Mouse (Mus musculus): ENCODE results near the gene Tm9sf4. TPM values are rescaled to one million over a fixed set of nuclear protein-coding genes. Genes with fewer than 3 reads are reported as not detected.
A peak's percentile ranks its signal among the peaks of the same experiment; 100 is the strongest.

Gene Tm9sf4
- polyA plus RNA-seq, 1 experiment from 2014 or later = 65.4 TPM

GRCm38 (mm10) chr2:153151026-153151425 is 10.1 kb upstream of the Tm9sf4 start:
- Histone ChIP-seq H3K27me3 (ENCODE audit: control insufficient read depth, insufficient read depth, low read length) (no peaks in the 10 kb centered on the region), H3K27ac (ENCODE audit: low read length) (no peak overlapping the region), H3K4me2 (ENCODE audit: low read depth, low read length) (no peak overlapping the region), H3K4me1 (ENCODE audit: control insufficient read depth, insufficient read depth, low read length) (no peaks in the 10 kb centered on the region), H3K9me3 (replicated peaks; ENCODE audit: control insufficient read depth, low read length) (no peaks in the 10 kb centered on the region), H3K36me3 (ENCODE audit: control insufficient read depth, insufficient read depth) (no peaks in the 10 kb centered on the region), H3K4me3 (ENCODE audit: low read length) (no peak overlapping the region), H3K9ac (ENCODE audit: low read length) (no peak overlapping the region)
- WGBS = 37% methylated on average over 7 of the region's 7 CpGs
- ATAC-seq (replicated peaks; ENCODE audit: extremely low read depth, insufficient read depth, low FRiP score) = no peak

DNA sequence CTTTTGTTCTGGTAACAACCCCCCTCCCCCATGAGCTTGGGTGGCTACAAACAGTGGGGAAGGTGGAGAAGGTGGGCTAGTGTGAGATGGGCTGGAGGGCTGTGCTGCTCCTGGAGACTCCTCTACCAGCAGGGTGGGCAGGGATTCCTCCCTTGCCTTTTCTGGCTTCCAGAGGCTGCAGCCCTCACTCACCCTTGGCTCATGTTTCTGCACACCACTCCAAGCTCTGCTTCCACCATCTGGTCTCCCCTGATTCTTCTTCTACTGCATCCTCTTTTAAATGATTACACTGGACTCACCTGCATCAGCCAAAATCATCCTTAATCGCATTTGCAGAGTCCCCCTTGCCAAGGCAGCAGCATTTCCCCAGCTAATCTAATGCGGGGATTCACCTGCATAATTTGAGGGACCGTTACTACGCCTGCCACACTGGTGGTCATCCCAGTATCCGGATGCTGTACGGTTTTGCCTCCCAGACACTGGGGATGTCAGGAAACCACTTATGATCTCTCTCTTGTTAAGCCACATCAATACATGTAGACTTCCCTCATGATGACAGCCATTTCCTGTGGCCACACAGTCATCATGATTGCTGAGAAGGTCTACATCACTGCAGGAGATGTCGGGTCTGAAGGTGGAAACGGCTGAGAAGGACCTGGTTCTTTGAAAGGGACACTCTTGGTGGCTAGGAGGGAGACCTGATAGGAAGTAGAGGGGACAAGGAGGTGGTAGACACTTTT is 9.0 kb upstream of the Tm9sf4 start:
- no peaks in the 10 kb centered on the region for H3K4me1 ChIP-seq (ENCODE audit: control insufficient read depth, insufficient read depth, low read length)
- H3K9me3 ChIP-seq (replicated peaks; ENCODE audit: control insufficient read depth, low read length) = no peaks in the 10 kb centered on the region
- whole genome bisulfite sequencing = 58% methylated on average over 8 of the region's 8 CpGs
- no peak for ATAC-seq (replicated peaks; ENCODE audit: extremely low read depth, insufficient read depth, low FRiP score)
- H3K27me3 ChIP-seq (ENCODE audit: control insufficient read depth, insufficient read depth, low read length) = no peaks in the 10 kb centered on the region
- H3K4me2 ChIP-seq (ENCODE audit: low read depth, low read length) = no peak overlapping the region
- no peak overlapping the region for H3K4me3 ChIP-seq (ENCODE audit: low read length)
- H3K36me3 ChIP-seq (ENCODE audit: control insufficient read depth, insufficient read depth) = no peaks in the 10 kb centered on the region
- no peak overlapping the region for H3K27ac ChIP-seq (ENCODE audit: low read length)
- no peak overlapping the region for H3K9ac ChIP-seq (ENCODE audit: low read length)

DNA sequence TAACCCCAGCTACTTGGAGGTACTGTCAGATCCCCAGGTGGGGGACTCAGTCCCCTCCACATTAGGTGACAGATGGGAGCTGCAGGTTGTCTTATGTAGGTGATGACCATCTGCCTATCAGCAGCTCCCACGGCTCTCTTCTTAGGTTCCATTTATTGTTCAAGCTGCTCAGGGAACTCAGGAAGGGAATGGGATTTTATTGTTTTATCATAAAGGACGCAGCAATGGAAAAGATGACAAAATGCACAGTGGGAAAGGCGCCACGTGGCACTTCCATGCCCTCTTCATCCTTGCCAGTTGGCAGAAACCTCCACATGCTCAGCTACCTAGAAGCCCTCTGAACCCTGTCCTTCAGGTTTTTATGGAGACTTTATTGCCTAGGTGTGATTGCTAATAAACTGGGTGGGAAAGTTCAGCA is 8.1 kb upstream of the Tm9sf4 start:
- H3K9me3 ChIP-seq (replicated peaks; ENCODE audit: control insufficient read depth, low read length) = 0 out of 2 replicates have a peak, but pooled peaks cover 2% of the 10 kb centered on the region
- WGBS = 65% methylated on average over 4 of the region's 4 CpGs
- no peak overlapping the region for H3K27ac ChIP-seq (ENCODE audit: low read length)
- no peaks in the 10 kb centered on the region for H3K4me1 ChIP-seq (ENCODE audit: control insufficient read depth, insufficient read depth, low read length)
- H3K27me3 ChIP-seq (ENCODE audit: control insufficient read depth, insufficient read depth, low read length) = no peaks in the 10 kb centered on the region
- no peaks in the 10 kb centered on the region for H3K36me3 ChIP-seq (ENCODE audit: control insufficient read depth, insufficient read depth)
- H3K4me3 ChIP-seq (ENCODE audit: low read length) = no peak overlapping the region
- H3K4me2 ChIP-seq (ENCODE audit: low read depth, low read length) = no peak overlapping the region
- H3K9ac ChIP-seq (ENCODE audit: low read length) = no peak overlapping the region
- no peak for ATAC-seq (replicated peaks; ENCODE audit: extremely low read depth, insufficient read depth, low FRiP score)

DNA sequence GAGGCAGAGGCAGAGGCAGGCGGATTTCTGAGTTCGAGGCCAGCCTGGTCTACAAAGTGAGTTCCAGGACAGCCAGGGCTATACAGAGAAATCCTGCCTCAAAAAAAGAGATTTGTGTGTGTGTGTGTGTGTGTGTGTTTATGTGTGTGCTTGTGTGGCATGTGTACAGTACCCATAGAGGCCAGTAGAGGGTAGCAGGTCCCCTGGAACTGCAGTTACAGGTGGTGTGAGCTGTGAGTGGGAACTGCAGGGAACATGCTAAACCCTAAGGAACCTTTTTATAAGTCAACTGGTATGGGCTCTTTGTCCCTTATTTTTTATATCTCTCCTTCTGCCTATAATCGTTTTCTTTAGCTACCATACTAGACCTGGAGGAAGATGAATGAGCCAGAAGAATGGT is 3.8 kb upstream of the Tm9sf4 start:
- Histone ChIP-seq H3K27me3 (ENCODE audit: control insufficient read depth, insufficient read depth, low read length) (no peaks in the 10 kb centered on the region), H3K27ac (ENCODE audit: low read length) (no peak overlapping the region), H3K36me3 (ENCODE audit: control insufficient read depth, insufficient read depth) (no peaks in the 10 kb centered on the region), H3K4me1 (ENCODE audit: control insufficient read depth, insufficient read depth, low read length) (peaks cover 4% of the 10 kb centered on the region), H3K4me3 (ENCODE audit: low read length) (no peak overlapping the region), H3K4me2 (ENCODE audit: low read depth, low read length) (no peak overlapping the region), H3K9ac (ENCODE audit: low read length) (no peak overlapping the region), H3K9me3 (replicated peaks; ENCODE audit: control insufficient read depth, low read length) (0 out of 2 replicates have a peak, but pooled peaks cover 2% of the 10 kb centered on the region)
- WGBS = 71% methylated on average over 1 of the region's 3 CpGs
- ATAC-seq (replicated peaks; ENCODE audit: extremely low read depth, insufficient read depth, low FRiP score) = no peak

- Histone ChIP-seq H3K27ac (ENCODE audit: low read length) (no peak overlapping the region), H3K4me1 (ENCODE audit: control insufficient read depth, insufficient read depth, low read length) (peaks cover 7% of the 10 kb centered on the region), H3K36me3 (ENCODE audit: control insufficient read depth, insufficient read depth) (no peaks in the 10 kb centered on the region), H3K9me3 (replicated peaks; ENCODE audit: control insufficient read depth, low read length) (0 out of 2 replicates have a peak, but pooled peaks cover 2% of the 10 kb centered on the region), H3K4me3 (ENCODE audit: low read length) (no peak overlapping the region), H3K27me3 (ENCODE audit: control insufficient read depth, insufficient read depth, low read length) (no peaks in the 10 kb centered on the region), H3K4me2 (ENCODE audit: low read depth, low read length) (no peak overlapping the region), H3K9ac (ENCODE audit: low read length) (no peak overlapping the region)
- ATAC-seq (replicated peaks; ENCODE audit: extremely low read depth, insufficient read depth, low FRiP score) = no peak
- 78% methylated on average over 5 of the region's 5 CpGs for WGBS
These were observed 970 bp upstream of the Tm9sf4 start for GRCm38 (mm10) chr2:153160133-153160532.

- peak; percentile 20; the same call in 1 of the 2 replicates for ATAC-seq (replicated peaks; ENCODE audit: extremely low read depth, insufficient read depth, low FRiP score)
- 0% methylated on average over 16 of the region's 16 CpGs for WGBS
- H3K4me1 ChIP-seq (ENCODE audit: control insufficient read depth, insufficient read depth, low read length) = peaks cover 7% of the 10 kb centered on the region
- H3K27ac ChIP-seq (ENCODE audit: low read length) = peak overlapping the region; percentile 89
- 0 out of 2 replicates have a peak, but pooled peaks cover 2% of the 10 kb centered on the region for H3K9me3 ChIP-seq (replicated peaks; ENCODE audit: control insufficient read depth, low read length)
- H3K4me3 ChIP-seq (ENCODE audit: low read length) = peak overlapping the region; percentile 100
- H3K4me2 ChIP-seq (ENCODE audit: low read depth, low read length) = peak overlapping the region; percentile 98
- peak overlapping the region; percentile 99 for H3K9ac ChIP-seq (ENCODE audit: low read length)
- 0 out of 2 replicates have a peak, but pooled peaks cover 2% of the 10 kb centered on the region for H3K36me3 ChIP-seq (ENCODE audit: control insufficient read depth, insufficient read depth)
- no peaks in the 10 kb centered on the region for H3K27me3 ChIP-seq (ENCODE audit: control insufficient read depth, insufficient read depth, low read length)
These were observed 579 bp downstream of the Tm9sf4 start for GRCm38 (mm10) chr2:153161684-153162080.

DNA sequence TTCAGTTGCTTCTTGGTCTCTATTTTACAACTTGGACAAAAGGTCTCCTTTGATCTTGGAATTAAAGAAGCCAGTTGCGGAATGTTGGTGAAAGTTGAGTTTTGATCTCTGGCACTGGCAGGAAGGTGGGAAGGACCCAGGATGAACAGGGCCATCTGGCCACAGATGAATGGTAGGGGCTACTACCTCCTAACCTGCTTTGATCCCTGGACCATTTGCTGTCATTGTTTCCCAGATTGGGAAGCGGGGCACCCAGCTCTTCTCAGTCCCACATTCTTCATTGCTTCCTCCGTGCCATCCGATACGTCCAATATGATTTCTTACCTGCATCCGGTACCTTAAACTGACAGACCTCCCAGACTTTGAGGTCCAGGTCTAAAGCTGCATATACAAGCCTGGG is 6.0 kb downstream of the Tm9sf4 start:
- Histone ChIP-seq H3K27ac (ENCODE audit: low read length) (no peak overlapping the region), H3K9ac (ENCODE audit: low read length) (no peak overlapping the region), H3K36me3 (ENCODE audit: control insufficient read depth, insufficient read depth) (0 out of 2 replicates have a peak, but pooled peaks cover 2% of the 10 kb centered on the region), H3K4me3 (ENCODE audit: low read length) (no peak overlapping the region), H3K4me2 (ENCODE audit: low read depth, low read length) (no peak overlapping the region), H3K4me1 (ENCODE audit: control insufficient read depth, insufficient read depth, low read length) (peaks cover 11% of the 10 kb centered on the region), H3K9me3 (replicated peaks; ENCODE audit: control insufficient read depth, low read length) (no peaks in the 10 kb centered on the region), H3K27me3 (ENCODE audit: control insufficient read depth, insufficient read depth, low read length) (no peaks in the 10 kb centered on the region)
- 78% methylated on average over 6 of the region's 6 CpGs for WGBS
- no peak for ATAC-seq (replicated peaks; ENCODE audit: extremely low read depth, insufficient read depth, low FRiP score)

GRCm38 (mm10) chr2:153168134-153168820 is 7.2 kb downstream of the Tm9sf4 start:
- WGBS = 33% methylated on average over 2 of the region's 2 CpGs

More at GRCm38 (mm10) chr2:153168134-153168820, 7.2 kb downstream of the Tm9sf4 start:
- Histone ChIP-seq H3K9ac (ENCODE audit: low read length) (no peak overlapping the region), H3K27ac (ENCODE audit: low read length) (0 out of 2 replicates have a peak overlapping the region, but pooled peaks have one; percentile 36), H3K4me3 (ENCODE audit: low read length) (no peak overlapping the region), H3K4me2 (ENCODE audit: low read depth, low read length) (no peak overlapping the region), H3K27me3 (ENCODE audit: control insufficient read depth, insufficient read depth, low read length) (no peaks in the 10 kb centered on the region), H3K4me1 (ENCODE audit: control insufficient read depth, insufficient read depth, low read length) (peaks cover 8% of the 10 kb centered on the region), H3K36me3 (ENCODE audit: control insufficient read depth, insufficient read depth) (0 out of 2 replicates have a peak, but pooled peaks cover 2% of the 10 kb centered on the region), H3K9me3 (replicated peaks; ENCODE audit: control insufficient read depth, low read length) (no peaks in the 10 kb centered on the region)
- no peak for ATAC-seq (replicated peaks; ENCODE audit: extremely low read depth, insufficient read depth, low FRiP score)
